ENCODE assay signal across 10 mouse cellular contexts in genomic region chr15:78339627-78340423, GRCm38 (mm10). TPM values are rescaled to one million over a fixed set of nuclear protein-coding genes. Genes with fewer than 3 reads are reported as not detected.
DNase-seq lines count a peak whose midpoint lies in the region; ATAC-seq and TF ChIP-seq lines count a peak whose summit lies in the region.
"Not testable (repeated sequence)": the region's sequence is repeated elsewhere in the genome, so short reads cannot be mapped to it uniquely, and the experiment has no call there.
"Had no signal": no experiment of that assay in that cellular context is flagged by ENCODE, and none has a peak within 500 bp of the region (broad histone marks: within the 10 kb centered on the region; RNA-seq: fewer than 3 reads in every experiment).

No protein-coding gene starts in this region.

- peak; percentile 87 for TF ChIP-seq CTCF in forebrain, postnatal 0 days (IDR thresholded peaks at IDR 0.05; ENCODE audit: low read depth)

- not testable (repeated sequence) for H3K36me3 ChIP-seq in ES-E14 (ENCODE audit: control insufficient read depth, insufficient read depth, low read length, poor library complexity, severe bottlenecking); forebrain, postnatal 0 days (ENCODE audit: insufficient read depth); liver, embryonic 15.5 days (replicated peaks)

- H3K9ac ChIP-seq in ES-E14 (ENCODE audit: insufficient read depth, low read depth, low read length, poor library complexity, severe bottlenecking); forebrain, postnatal 0 days; liver, embryonic 15.5 days: not testable (repeated sequence)

- WGBS in forebrain, postnatal 0 days = 27% methylated on average over 7 of the region's 7 CpGs
- WGBS in liver, embryonic 15.5 days (ENCODE audit: insufficient replicate concordance) = 33% methylated on average over 7 of the region's 7 CpGs

- DNase-seq in ES-E14 (ENCODE audit: low read depth, low spot score) = peak; percentile 35
- DNase-seq in cerebellum, adult 11 months = peak; percentile 27
- peak; percentile 44 for DNase-seq in forebrain, postnatal 0 days
- peak; percentile 65 to 76 for DNase-seq in heart, postnatal 14 days
- DNase-seq in layer of hippocampus, adult 18-20 months (ENCODE audit: low spot score in 2 of 2) = peak; percentile 58 to 68
- DNase-seq in ovary, adult 18-20 months (ENCODE audit: low spot score) = peak; percentile 15
- DNase-seq in testis, postnatal 14 days (ENCODE audit: low spot score) = peak; percentile 39

- intact Hi-C loops in heart, postnatal 14 days (cut with DNase I) = loop anchor here (1.0 to 5.0 kb wide), 2 partner anchors 83 to 163 kb away; no protein-coding TSS in a partner anchor

- H3K9me3 ChIP-seq in ES-E14 (ENCODE audit: control insufficient read depth, insufficient read depth, low read depth, low read length); forebrain, postnatal 0 days (ENCODE audit: low read length); liver, embryonic 15.5 days (replicated peaks): not testable (repeated sequence)

- not testable (repeated sequence) for H3K4me2 ChIP-seq in forebrain, postnatal 0 days (ENCODE audit: low read depth); liver, embryonic 15.5 days

- not testable (repeated sequence) for H3K4me3 ChIP-seq in ES-E14 (ENCODE audit: insufficient read depth in 1 of 2, low read depth in 1 of 2, low read length in 2 of 2, poor library complexity in 1 of 2, severe bottlenecking in 1 of 2); forebrain, postnatal 0 days (ENCODE audit: low read depth, low read length); liver, embryonic 15.5 days (replicated peaks)

- in situ Hi-C loops in ES-E14 (cut with MboI; ENCODE audit: low sequenced_read_pairs in 2 of 2, unreplicated experiment in 2 of 2) = not testable (repeated sequence)

- peak; percentile 78 for ATAC-seq in forebrain, postnatal 0 days
- ATAC-seq in liver, embryonic 15.5 days (ENCODE audit: insufficient read depth) = peak; percentile 46; the same call in 1 of the 2 replicates

- H3K27ac ChIP-seq in ES-E14 (ENCODE audit: insufficient read depth, low read depth, low read length, poor library complexity, severe bottlenecking); forebrain, postnatal 0 days (ENCODE audit: low read depth, low read length); liver, embryonic 15.5 days (replicated peaks): not testable (repeated sequence)

- not testable (repeated sequence) for H3K4me1 ChIP-seq in ES-E14 (ENCODE audit: control insufficient read depth in 2 of 2, insufficient read depth in 2 of 2, low read length in 2 of 2, poor library complexity in 1 of 2); forebrain, postnatal 0 days (ENCODE audit: insufficient read depth); liver, embryonic 15.5 days (replicated peaks)

- not testable (repeated sequence) for H3K27me3 ChIP-seq in forebrain, postnatal 0 days (ENCODE audit: insufficient read depth, low read length); liver, embryonic 15.5 days

TF ChIP-seq in ES-E14, 5 proteins besides CTCF, POLR2A, EP300 and RAD21:
- TF ChIP-seq MAFK (IDR thresholded peaks at IDR 0.05; ENCODE audit: insufficient read depth, low read depth, low read length) (0 out of 2 replicates have a peak, but pooled peaks have one; percentile 6), ZC3H11A (IDR thresholded peaks at IDR 0.05; ENCODE audit: borderline replicate concordance, low read depth, low read length) (peak; percentile 37; the same call in 1 of the 2 replicates)
TF ChIP-seq in ES-E14: peak in this region for 2; not testable (repeated sequence) for 3.

RNA-seq across cellular contexts. Expression of gene Csf2rb, which starts 14.3 kb away (rescaled TPM):
- 0.05 and 1.1 TPM in 2 replicates for total RNA-seq in ES-E14 (2012; rRNA removed)
- total RNA-seq in forebrain, postnatal 0 days (2014; rRNA removed) = 0.77 and 1.00 TPM in 2 replicates
- polyA plus RNA-seq in forebrain, postnatal 0 days (2015; fragmentation: Nextera tagmentation; extraction: Ambion mirVana) = 0.62 and 0.74 TPM in 2 replicates
- total RNA-seq in heart, postnatal 14 days (2021) = 1 to 10 TPM; 2.2 to 3.1 TPM
- total RNA-seq in layer of hippocampus, adult 18-20 months (2021) = under 1 TPM; 0.84 to 0.97 TPM
- polyA plus RNA-seq in liver, embryonic 15.5 days (2015; fragmentation: Nextera tagmentation; extraction: Ambion mirVana) = 7.2 and 7.4 TPM in 2 replicates

RNA-seq across cellular contexts. Expression of gene Csf2rb2, which starts 34.3 kb away (rescaled TPM):
- total RNA-seq in ES-E14 (2012; rRNA removed) = 0.09 TPM in 1 of 2 replicates, not detected in the other
- total RNA-seq in forebrain, postnatal 0 days (2014; rRNA removed) = 0.43 and 1.2 TPM in 2 replicates
- 0.13 and 0.16 TPM in 2 replicates for polyA plus RNA-seq in forebrain, postnatal 0 days (2015; fragmentation: Nextera tagmentation; extraction: Ambion mirVana)
- total RNA-seq in heart, postnatal 14 days (2021) = 1 to 10 TPM in 1 of 2 experiments, under 1 TPM in 1; 0.76 to 1.7 TPM
- total RNA-seq in layer of hippocampus, adult 18-20 months (2021) = 1 to 10 TPM; 1.6 to 1.9 TPM
- polyA plus RNA-seq in liver, embryonic 15.5 days (2015; fragmentation: Nextera tagmentation; extraction: Ambion mirVana) = 1.4 and 1.5 TPM in 2 replicates

RNA-seq across cellular contexts. Expression of gene Tex33, which starts 55.9 kb away (rescaled TPM):
- not detected in 2 replicates for total RNA-seq in ES-E14 (2012; rRNA removed)
- not detected in 2 replicates for total RNA-seq in forebrain, postnatal 0 days (2014; rRNA removed)
- polyA plus RNA-seq in forebrain, postnatal 0 days (2015; fragmentation: Nextera tagmentation; extraction: Ambion mirVana) = not detected in 2 replicates
- not detected for total RNA-seq in heart, postnatal 14 days (2021)
- total RNA-seq in layer of hippocampus, adult 18-20 months (2021) = not detected
- polyA plus RNA-seq in liver, embryonic 15.5 days (2015; fragmentation: Nextera tagmentation; extraction: Ambion mirVana) = not detected in 2 replicates
- polyA plus RNA-seq: large intestine, adult 2 months; stomach, embryonic 16.5 days had no signal

Comparison
In these comparisons a context has a peak if more than half of its experiments do, and no peak if none do; other contexts are left out.
1. DNase-seq: peak in every context shown above with its lines; median percentile 70 in heart, postnatal 14 days; 63 in layer of hippocampus, adult 18-20 months; 44 in forebrain, postnatal 0 days; 39 in testis, postnatal 14 days; 35 in ES-E14; 27 in cerebellum, adult 11 months; 15 in ovary, adult 18-20 months.